Mouse (Mus musculus): ENCODE measurements at regions not wholly inside any gene's neighbourhood (a gene's known extent, or its start where the extent isn't known, plus 50 kb on each side); places are given as distances from the start of the nearest gene placed in this dataset.

GRCm38 (mm10) chr13:78717686-78718431, 518.3 kb upstream of the Nr2f1 start:
- Histone ChIP-seq H3K4me1 (ENCODE audit: insufficient read depth, low read length) (no peaks in the 10 kb centered on the region), H3K4me3 (ENCODE audit: low read length) (no peak overlapping the region), H3K9ac (replicated peaks; ENCODE audit: low read length) (no peak overlapping the region), H3K27me3 (ENCODE audit: insufficient read depth, low read length) (no peaks in the 10 kb centered on the region), H3K27ac (no peak overlapping the region), H3K9me3 (ENCODE audit: low read length) (no peaks in the 10 kb centered on the region), H3K4me2 (ENCODE audit: low read depth, low read length) (no peak overlapping the region), H3K36me3 (ENCODE audit: insufficient read depth, low read length) (no peaks in the 10 kb centered on the region)
- DNase-seq (ENCODE audit: low spot score) (no peak), ATAC-seq (no peak)
- WGBS: 40% methylated on average over 4 of the region's 4 CpGs
- no peak for TF ChIP-seq CTCF (IDR thresholded peaks at IDR 0.05; ENCODE audit: low read depth)

- H3K9ac ChIP-seq (replicated peaks; ENCODE audit: low read length): no peak overlapping the region
- H3K36me3 ChIP-seq (ENCODE audit: insufficient read depth, low read length): no peaks in the 10 kb centered on the region
- H3K9me3 ChIP-seq (ENCODE audit: low read length): no peaks in the 10 kb centered on the region
- DNase-seq (ENCODE audit: low spot score): no peak
- ATAC-seq: no peak
- no peaks in the 10 kb centered on the region for H3K4me1 ChIP-seq (ENCODE audit: insufficient read depth, low read length)
- no peak for TF ChIP-seq CTCF (IDR thresholded peaks at IDR 0.05; ENCODE audit: low read depth)
- 52% methylated on average over 1 of the region's 1 CpGs for WGBS
- H3K4me3 ChIP-seq (ENCODE audit: low read length): no peak overlapping the region
- no peak overlapping the region for H3K27ac ChIP-seq
- no peaks in the 10 kb centered on the region for H3K27me3 ChIP-seq (ENCODE audit: insufficient read depth, low read length)
- no peak overlapping the region for H3K4me2 ChIP-seq (ENCODE audit: low read depth, low read length)
Measured at GRCm38 (mm10) chr13:78717159-78717558, 517.6 kb upstream of the Nr2f1 start.

GRCm38 (mm10) chr13:78704693-78705092, 505.1 kb upstream of the Nr2f1 start:
- 97% methylated on average over 1 of the region's 1 CpGs for WGBS
- H3K27ac ChIP-seq: no peak overlapping the region
- ATAC-seq (no peak), DNase-seq (ENCODE audit: low spot score) (no peak)
- no peak for TF ChIP-seq CTCF (IDR thresholded peaks at IDR 0.05; ENCODE audit: low read depth)
- no peak overlapping the region for H3K9ac ChIP-seq (replicated peaks; ENCODE audit: low read length)
- H3K4me1 ChIP-seq (ENCODE audit: insufficient read depth, low read length): no peaks in the 10 kb centered on the region
- H3K4me3 ChIP-seq (ENCODE audit: low read length): no peak overlapping the region
- H3K9me3 ChIP-seq (ENCODE audit: low read length): no peaks in the 10 kb centered on the region
- H3K27me3 ChIP-seq (ENCODE audit: insufficient read depth, low read length): no peaks in the 10 kb centered on the region
- no peak overlapping the region for H3K4me2 ChIP-seq (ENCODE audit: low read depth, low read length)
- no peaks in the 10 kb centered on the region for H3K36me3 ChIP-seq (ENCODE audit: insufficient read depth, low read length)

- DNase-seq (ENCODE audit: low spot score): no peak
- 35% methylated on average over 3 of the region's 3 CpGs for WGBS
Measured at GRCm38 (mm10) chr13:78697814-78698519, 498.4 kb upstream of the Nr2f1 start.

GRCm38 (mm10) chr13:78679255-78679895, 479.8 kb upstream of the Nr2f1 start:
- 28% methylated on average over 4 of the region's 4 CpGs for WGBS
- Histone ChIP-seq H3K4me1 (ENCODE audit: insufficient read depth, low read length) (no peaks in the 10 kb centered on the region), H3K4me2 (ENCODE audit: low read depth, low read length) (no peak overlapping the region), H3K9ac (replicated peaks; ENCODE audit: low read length) (no peak overlapping the region), H3K4me3 (ENCODE audit: low read length) (no peak overlapping the region), H3K36me3 (ENCODE audit: insufficient read depth, low read length) (no peaks in the 10 kb centered on the region), H3K9me3 (ENCODE audit: low read length) (no peaks in the 10 kb centered on the region), H3K27me3 (ENCODE audit: insufficient read depth, low read length) (no peaks in the 10 kb centered on the region), H3K27ac (no peak overlapping the region)
- no peak for ATAC-seq
- DNase-seq (ENCODE audit: low spot score): no peak
- TF ChIP-seq CTCF (IDR thresholded peaks at IDR 0.05; ENCODE audit: low read depth): no peak

More at GRCm38 (mm10) chr13:78697814-78698519, 498.4 kb upstream of the Nr2f1 start:
- Histone ChIP-seq H3K27me3 (ENCODE audit: insufficient read depth, low read length) (no peaks in the 10 kb centered on the region), H3K4me3 (ENCODE audit: low read length) (no peak overlapping the region), H3K36me3 (ENCODE audit: insufficient read depth, low read length) (no peaks in the 10 kb centered on the region), H3K4me1 (ENCODE audit: insufficient read depth, low read length) (no peaks in the 10 kb centered on the region), H3K9ac (replicated peaks; ENCODE audit: low read length) (no peak overlapping the region), H3K4me2 (ENCODE audit: low read depth, low read length) (no peak overlapping the region), H3K9me3 (ENCODE audit: low read length) (no peaks in the 10 kb centered on the region), H3K27ac (no peak overlapping the region)
- no peak for ATAC-seq
- no peak for TF ChIP-seq CTCF (IDR thresholded peaks at IDR 0.05; ENCODE audit: low read depth)

- Histone ChIP-seq H3K4me1 (ENCODE audit: insufficient read depth, low read length) (no peaks in the 10 kb centered on the region), H3K36me3 (ENCODE audit: insufficient read depth, low read length) (no peaks in the 10 kb centered on the region), H3K4me3 (ENCODE audit: low read length) (no peak overlapping the region), H3K27ac (no peak overlapping the region), H3K4me2 (ENCODE audit: low read depth, low read length) (no peak overlapping the region), H3K9ac (replicated peaks; ENCODE audit: low read length) (no peak overlapping the region), H3K27me3 (ENCODE audit: insufficient read depth, low read length) (no peaks in the 10 kb centered on the region), H3K9me3 (ENCODE audit: low read length) (no peaks in the 10 kb centered on the region)
- peak; percentile 25 for DNase-seq (ENCODE audit: low spot score)
- WGBS: 22% methylated on average over 7 of the region's 7 CpGs
- ATAC-seq: no peak
- TF ChIP-seq CTCF (IDR thresholded peaks at IDR 0.05; ENCODE audit: low read depth): no peak
Measured at GRCm38 (mm10) chr13:78678241-78678640, 478.7 kb upstream of the Nr2f1 start.

All from hindbrain, postnatal 0 days (tissue).